Mouse (Mus musculus) heart, postnatal 0 days (tissue): Measurements from ENCODE around the gene Pcca. TPM values are rescaled to one million over a fixed set of nuclear protein-coding genes. Genes with fewer than 3 reads are reported as not detected.

Source experiments
- ATAC-seq: fragments of 200-750 bp; cut with Nextera tagmentation; 2 replicates; pipeline ENCODE4 v1.8.0; 2017; ENCODE audit warnings: low read depth, moderate number of reproducible peaks, moderate library complexity; ENCODE audit not compliant: insufficient read depth
- DNase-seq: peaks from one replicate; pipeline ENCODE4 v3.0.0-alpha.2; 2016; ENCODE audit warnings: low spot score
- H3K27ac ChIP-seq: fragments of 300-500 bp; sonication (generic); 2 replicates; pipeline ENCODE4 v1.5.1; 2014; ENCODE audit warnings: low read depth, mild to moderate bottlenecking
- H3K27me3 ChIP-seq: fragments of 300-500 bp; sonication (generic); 2 replicates; pipeline ENCODE4 v1.6.1; 2014; ENCODE audit warnings: low read length, mixed read lengths; ENCODE audit not compliant: control insufficient read depth, insufficient read depth
- H3K36me3 ChIP-seq: fragments of 300-500 bp; sonication (generic); replicated peaks from 2 replicates; pipeline ENCODE4 v1.6.1; 2014; ENCODE audit warnings: low read length, mixed read lengths; ENCODE audit not compliant: control insufficient read depth, insufficient read depth
- H3K4me1 ChIP-seq: fragments of 300-500 bp; sonication (generic); 2 replicates; pipeline ENCODE4 v1.6.1; 2014; ENCODE audit warnings: antibody characterized with exemption; ENCODE audit not compliant: control insufficient read depth, insufficient read depth
- H3K4me2 ChIP-seq: fragments of 300-500 bp; sonication (generic); 2 replicates; pipeline ENCODE4 v1.6.1; 2014; ENCODE audit warnings: low read depth, mild to moderate bottlenecking, low read length, moderate library complexity
- H3K4me3 ChIP-seq: fragments of 300-500 bp; sonication (generic); 2 replicates; pipeline ENCODE4 v1.5.1; 2014; ENCODE audit warnings: low read depth, low read length
- H3K9ac ChIP-seq: fragments of 300-500 bp; sonication (generic); replicated peaks from 2 replicates; pipeline ENCODE4 v1.6.1; 2014; ENCODE audit warnings: low read depth, low read length, mixed read lengths
- H3K9me3 ChIP-seq: fragments of 300-500 bp; sonication (generic); replicated peaks from 2 replicates; pipeline ENCODE4 v1.6.1; 2016; ENCODE audit warnings: low read length; ENCODE audit not compliant: control insufficient read depth
- CTCF ChIP-seq: IDR thresholded peaks from 2 replicates; pipeline ENCODE4 v1.5.1; 2016; ENCODE audit warnings: antibody characterized with exemption, control low read depth, low read depth
- EP300 ChIP-seq: IDR thresholded peaks from 2 replicates; pipeline ENCODE4 v1.6.1; 2016; ENCODE audit warnings: antibody characterized with exemption, low read depth
- WGBS: fragments of 180-500 bp; shearing (Covaris S2); extraction: QIAGEN DNeasy Blood & Tissue Kit; methylation state at CpG from one replicate; pipeline ENCODE4 v1.1.7; 2014; 5-methylcytosine and 5-hydroxymethylcytosine counted together
- polyA plus RNA-seq: library from polyadenylated mRNA; unstranded; fragments of >200 nt; fragmentation: Nextera tagmentation; extraction: Ambion mirVana; gene quantifications from 2 replicates; pipeline ENCODE4 v1.2.1, GENCODE M21; 2015
- total RNA-seq: library from RNA; depleted of rRNA; stranded (reverse); fragments of >200 nt; gene quantifications from 2 replicates; pipeline ENCODE4 v1.2.3, GENCODE M21; 2014; ENCODE audit warnings: low replicate concordance

Pcca gene
- total and polyA plus RNA-seq, 2 experiments from 2014 or later = 17.0 to 31.2 TPM

GRCm38 (mm10) chr14:122877787-122878186 lies 343.7 kb downstream of the Pcca start:
- 86% methylated on average over 3 of the region's 3 CpGs for WGBS
- DNase-seq = no peak
- no peaks in the 10 kb centered on the region for H3K27me3 ChIP-seq

GRCm38 (mm10) chr14:122880291-122880690 lies 346.2 kb downstream of the Pcca start:
- H3K9me3 ChIP-seq = no peaks in the 10 kb centered on the region
- TF ChIP-seq EP300 (no peak), CTCF (no peak)
- no peaks in the 10 kb centered on the region for H3K27me3 ChIP-seq
- H3K27ac ChIP-seq = no peak overlapping the region
- no peak for ATAC-seq
- no peaks in the 10 kb centered on the region for H3K36me3 ChIP-seq
- no peak overlapping the region for H3K4me3 ChIP-seq
- DNase-seq = no peak
- no peak overlapping the region for H3K9ac ChIP-seq
- no peak overlapping the region for H3K4me2 ChIP-seq
- no peaks in the 10 kb centered on the region for H3K4me1 ChIP-seq
- WGBS = 76% methylated on average over 7 of the region's 7 CpGs

More at GRCm38 (mm10) chr14:122877787-122878186, 343.7 kb downstream of the Pcca start:
- H3K4me2 ChIP-seq = no peak overlapping the region
- TF ChIP-seq CTCF = no peak
- no peak for TF ChIP-seq EP300
- H3K36me3 ChIP-seq = no peaks in the 10 kb centered on the region
- no peak overlapping the region for H3K4me3 ChIP-seq
- H3K9me3 ChIP-seq = no peaks in the 10 kb centered on the region
- no peak for ATAC-seq
- no peak overlapping the region for H3K27ac ChIP-seq
- H3K9ac ChIP-seq = no peak overlapping the region
- no peaks in the 10 kb centered on the region for H3K4me1 ChIP-seq

- Histone ChIP-seq H3K27me3 (no peaks in the 10 kb centered on the region), H3K4me2 (no peak overlapping the region), H3K27ac (no peak overlapping the region), H3K4me3 (no peak overlapping the region), H3K9me3 (no peaks in the 10 kb centered on the region), H3K9ac (no peak overlapping the region), H3K4me1 (no peaks in the 10 kb centered on the region), H3K36me3 (no peaks in the 10 kb centered on the region)
- ATAC-seq (no peak), DNase-seq (no peak)
- no peak for TF ChIP-seq CTCF
- TF ChIP-seq EP300 = no peak
- 64% methylated on average over 2 of the region's 2 CpGs for WGBS
These were observed 347.6 kb downstream of the Pcca start for GRCm38 (mm10) chr14:122881699-122882098.

- WGBS = 78% methylated on average over 9 of the region's 9 CpGs
- Histone ChIP-seq H3K27me3 (no peaks in the 10 kb centered on the region), H3K9me3 (no peaks in the 10 kb centered on the region), H3K9ac (no peak overlapping the region), H3K4me2 (no peak overlapping the region), H3K36me3 (no peaks in the 10 kb centered on the region), H3K4me3 (no peak overlapping the region), H3K4me1 (no peaks in the 10 kb centered on the region), H3K27ac (no peak overlapping the region)
- no peak for TF ChIP-seq CTCF
- TF ChIP-seq EP300 = no peak
- DNase-seq = no peak
- ATAC-seq = no peak
These were observed 348.1 kb downstream of the Pcca start for GRCm38 (mm10) chr14:122882201-122882639.

GRCm38 (mm10) chr14:122882795-122883409 lies 348.8 kb downstream of the Pcca start:
- H3K27me3 ChIP-seq = no peaks in the 10 kb centered on the region
- WGBS = 81% methylated on average over 7 of the region's 7 CpGs
- H3K9ac ChIP-seq = no peak overlapping the region
- H3K9me3 ChIP-seq = no peaks in the 10 kb centered on the region
- no peak overlapping the region for H3K4me3 ChIP-seq
- DNase-seq (no peak), ATAC-seq (no peak)
- TF ChIP-seq EP300 = no peak
- no peak for TF ChIP-seq CTCF
- H3K4me1 ChIP-seq = 0 out of 2 replicates have a peak, but pooled peaks cover 3% of the 10 kb centered on the region
- H3K4me2 ChIP-seq = no peak overlapping the region
- no peaks in the 10 kb centered on the region for H3K36me3 ChIP-seq
- no peak overlapping the region for H3K27ac ChIP-seq

GRCm38 (mm10) chr14:122883410-122883806 lies 349.3 kb downstream of the Pcca start:
- no peaks in the 10 kb centered on the region for H3K9me3 ChIP-seq
- no peak overlapping the region for H3K4me2 ChIP-seq
- 0 out of 2 replicates have a peak, but pooled peaks cover 4% of the 10 kb centered on the region for H3K4me1 ChIP-seq
- ATAC-seq (no peak), DNase-seq (no peak)
- no peaks in the 10 kb centered on the region for H3K36me3 ChIP-seq
- WGBS = 83% methylated on average over 4 of the region's 4 CpGs
- no peak overlapping the region for H3K9ac ChIP-seq
- no peaks in the 10 kb centered on the region for H3K27me3 ChIP-seq
- no peak for TF ChIP-seq EP300
- TF ChIP-seq CTCF = no peak
- H3K27ac ChIP-seq = no peak overlapping the region
- no peak overlapping the region for H3K4me3 ChIP-seq
